In genomic region chr17:48419571-48419970, GRCm38 (mm10) we compare ENCODE assay signal across 21 mouse cellular contexts. TPM values are rescaled to one million over a fixed set of nuclear protein-coding genes. Genes with fewer than 3 reads are reported as not detected.
"Had no signal": no experiment of that assay in that cellular context is flagged by ENCODE, and none has a peak within 500 bp of the region (broad histone marks: within the 10 kb centered on the region; RNA-seq: fewer than 3 reads in every experiment).

No protein-coding gene starts in this region.

- H3K36me3 ChIP-seq: midbrain, embryonic 15.5 days had no signal

- H3K4me3 ChIP-seq: midbrain, embryonic 13.5 days; midbrain, embryonic 15.5 days; neural tube, embryonic 12.5 days had no signal

- H3K4me2 ChIP-seq: liver, embryonic 13.5 days; lung, embryonic 14.5 days; midbrain, embryonic 13.5 days; midbrain, embryonic 15.5 days; neural tube, embryonic 12.5 days had no signal

- H3K9ac ChIP-seq: liver, embryonic 13.5 days; lung, embryonic 14.5 days; midbrain, embryonic 13.5 days; midbrain, embryonic 15.5 days; neural tube, embryonic 12.5 days had no signal

- H3K27me3 ChIP-seq: liver, embryonic 13.5 days; megakaryocyte, embryonic 14.5 days; midbrain, embryonic 13.5 days; midbrain, embryonic 15.5 days; neural tube, embryonic 12.5 days had no signal

- H3K27ac ChIP-seq: macrophage; midbrain, embryonic 13.5 days; midbrain, embryonic 15.5 days; neural tube, embryonic 12.5 days had no signal

- ATAC-seq: midbrain, embryonic 13.5 days; midbrain, embryonic 15.5 days had no signal

- H3K4me1 ChIP-seq: midbrain, embryonic 13.5 days; midbrain, embryonic 15.5 days; neural tube, embryonic 12.5 days had no signal

- DNase-seq: liver, embryonic 13.5 days; lung, adult 18-20 months; lung, embryonic 14.5 days; lung, postnatal 10 days; retina, postnatal 1 day; right cerebral cortex, adult 18-20 months; right cerebral cortex, postnatal 25 days; right cerebral cortex, postnatal 4 days; spleen, adult 18-20 months; thymus, adult 2 months; thymus, postnatal 25 days; thymus, postnatal 4 days had no signal

- H3K9me3 ChIP-seq: liver, embryonic 13.5 days; megakaryocyte, embryonic 14.5 days; midbrain, embryonic 13.5 days; midbrain, embryonic 15.5 days; neural tube, embryonic 12.5 days had no signal

RNA-seq across cellular contexts. Expression of gene Apobec2, which starts 13.2 kb away (rescaled TPM):
- total RNA-seq: megakaryocyte progenitor cell, adult 5-6 weeks; monocyte, adult 5-6 weeks; neutrophil, adult 5-6 weeks had no signal
- polyA plus RNA-seq: macrophage had no signal

RNA-seq across cellular contexts. Expression of gene Tspo2, which starts 31.8 kb away (rescaled TPM):
- polyA plus RNA-seq: macrophage; urinary bladder, adult 2 months had no signal

RNA-seq across cellular contexts. Expression of gene Unc5cl, which starts 35.1 kb away (rescaled TPM):
- polyA plus RNA-seq: macrophage; neural tube, embryonic 12.5 days had no signal
